Mouse (Mus musculus) forebrain, postnatal 0 days (tissue): ENCODE measurements at regions not wholly inside any gene's neighbourhood (a gene's known extent, or its start where the extent isn't known, plus 50 kb on each side); places are given as distances from the start of the nearest gene placed in this dataset.

Experiments
- ATAC-seq: fragments of 200-750 bp; cut with Nextera tagmentation; 2 replicates; pipeline ENCODE4 v1.8.0; 2017; ENCODE audit warnings: mild to moderate bottlenecking, moderate library complexity
- DNase-seq: peaks from one replicate; pipeline ENCODE4 v3.0.0-alpha.2; 2015
- H3K27ac ChIP-seq: fragments of 300-500 bp; sonication (generic); 2 replicates; pipeline ENCODE4 v1.5.1; 2014; ENCODE audit warnings: low read depth, mild to moderate bottlenecking, antibody characterized with exemption, low read length, moderate library complexity, mixed read lengths
- H3K27me3 ChIP-seq: fragments of 300-500 bp; sonication (generic); 2 replicates; pipeline ENCODE4 v1.6.1; 2014; ENCODE audit warnings: mild to moderate bottlenecking, low read length, mixed read lengths; ENCODE audit not compliant: insufficient read depth
- H3K36me3 ChIP-seq: fragments of 300-500 bp; sonication (generic); 2 replicates; pipeline ENCODE4 v1.6.1; 2014; ENCODE audit warnings: mild to moderate bottlenecking, moderate library complexity; ENCODE audit not compliant: insufficient read depth
- H3K4me1 ChIP-seq: fragments of 300-500 bp; sonication (generic); 2 replicates; pipeline ENCODE4 v1.6.1; 2014; ENCODE audit warnings: antibody characterized with exemption; ENCODE audit not compliant: insufficient read depth
- H3K4me2 ChIP-seq: fragments of 300-500 bp; sonication (generic); 2 replicates; pipeline ENCODE4 v1.6.1; 2014; ENCODE audit warnings: low read depth, mild to moderate bottlenecking, moderate library complexity
- H3K4me3 ChIP-seq: fragments of 300-500 bp; sonication (generic); 2 replicates; pipeline ENCODE4 v1.5.1; 2014; ENCODE audit warnings: low read depth, low read length, mixed read lengths
- H3K9ac ChIP-seq: fragments of 300-500 bp; sonication (generic); 2 replicates; pipeline ENCODE4 v1.6.1; 2014; ENCODE audit warnings: mild to moderate bottlenecking
- H3K9me3 ChIP-seq: fragments of 300-500 bp; sonication (generic); 2 replicates; pipeline ENCODE4 v1.6.1; 2016; ENCODE audit warnings: low read length
- CTCF ChIP-seq: sonication (generic); IDR thresholded peaks from 2 replicates; pipeline ENCODE4 v1.5.1; 2016; ENCODE audit warnings: antibody characterized with exemption, control low read depth, low read depth
- WGBS: fragments of 180-500 bp; shearing (Covaris S2); extraction: QIAGEN DNeasy Blood & Tissue Kit; methylation state at CpG from one replicate; pipeline ENCODE4 v1.1.7; 2014; 5-methylcytosine and 5-hydroxymethylcytosine counted together

DNA sequence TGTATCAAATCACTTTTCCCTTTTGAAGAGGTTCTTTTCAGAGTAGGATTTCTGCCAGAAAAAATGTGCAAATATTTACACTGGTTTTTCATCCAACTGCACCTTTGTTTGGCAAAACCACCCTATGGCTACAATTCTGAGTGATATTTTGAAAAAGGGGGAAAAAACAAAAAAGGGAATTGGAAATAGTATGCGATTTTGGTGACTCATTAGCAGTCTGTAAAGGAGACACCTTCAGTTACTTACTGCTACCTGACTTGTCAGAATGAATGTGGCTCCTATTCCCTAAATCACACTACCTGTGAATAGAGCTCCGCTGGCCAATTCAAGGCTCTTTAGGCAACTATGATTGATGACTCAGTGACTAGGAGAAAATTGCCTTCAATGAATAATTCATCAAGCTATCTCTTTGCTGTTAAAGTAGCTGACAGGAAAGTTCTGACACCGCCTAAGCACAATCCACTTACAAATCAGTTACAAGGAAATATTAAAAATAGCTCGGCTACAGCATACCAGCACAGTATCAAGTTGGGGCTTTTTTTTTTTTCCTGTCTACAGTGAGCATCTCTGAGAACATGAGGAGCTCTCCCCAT, 560.8 kb downstream of the Gm43517 start:
- 20% methylated on average over 4 of the region's 4 CpGs for WGBS
- Histone ChIP-seq H3K4me2 (peak overlapping the region; percentile 9; the same call in 1 of the 2 replicates), H3K4me3 (no peak overlapping the region), H3K36me3 (no peaks in the 10 kb centered on the region), H3K9me3 (no peaks in the 10 kb centered on the region), H3K27ac (peak overlapping the region; percentile 73), H3K27me3 (no peaks in the 10 kb centered on the region), H3K4me1 (peaks cover 12% of the 10 kb centered on the region), H3K9ac (peak overlapping the region; percentile 6; the same call in 1 of the 2 replicates)
- ATAC-seq (peak; percentile 88), DNase-seq (peak; percentile 80)
- TF ChIP-seq CTCF = no peak

DNA sequence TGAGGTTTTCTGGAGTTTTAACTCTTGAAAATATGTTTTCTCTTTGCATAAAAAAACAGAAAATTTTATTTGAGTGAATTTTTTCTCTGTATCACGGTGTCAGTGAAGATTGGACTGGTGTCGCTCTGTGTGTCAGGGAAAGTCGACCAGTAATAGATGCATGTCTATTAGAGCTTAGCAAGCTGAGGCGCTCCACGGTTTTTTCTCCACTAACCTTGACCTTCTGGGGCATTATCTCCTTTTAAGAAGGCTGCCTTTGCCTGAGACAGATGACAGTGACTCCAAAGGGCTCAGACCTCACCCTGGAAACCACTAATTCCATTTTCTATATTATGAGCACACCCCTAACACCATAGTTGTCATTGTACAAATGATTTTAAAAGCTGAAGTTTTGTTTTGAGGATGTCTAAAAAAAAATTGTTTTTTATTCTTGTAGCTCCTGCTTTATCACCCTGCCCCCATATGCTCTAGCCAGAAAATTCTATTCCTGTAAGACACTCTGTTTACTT, 561.8 kb downstream of the Gm43517 start:
- Histone ChIP-seq H3K9ac (peak overlapping the region; percentile 41), H3K4me2 (0 out of 2 replicates have a peak overlapping the region, but pooled peaks have one; percentile 24), H3K9me3 (no peaks in the 10 kb centered on the region), H3K4me3 (no peak overlapping the region), H3K27ac (peak overlapping the region; percentile 80), H3K4me1 (peaks cover 12% of the 10 kb centered on the region), H3K27me3 (no peaks in the 10 kb centered on the region), H3K36me3 (no peaks in the 10 kb centered on the region)
- ATAC-seq = no peak
- peak; percentile 53 for DNase-seq
- 38% methylated on average over 5 of the region's 5 CpGs for WGBS
- no peak for TF ChIP-seq CTCF

DNA sequence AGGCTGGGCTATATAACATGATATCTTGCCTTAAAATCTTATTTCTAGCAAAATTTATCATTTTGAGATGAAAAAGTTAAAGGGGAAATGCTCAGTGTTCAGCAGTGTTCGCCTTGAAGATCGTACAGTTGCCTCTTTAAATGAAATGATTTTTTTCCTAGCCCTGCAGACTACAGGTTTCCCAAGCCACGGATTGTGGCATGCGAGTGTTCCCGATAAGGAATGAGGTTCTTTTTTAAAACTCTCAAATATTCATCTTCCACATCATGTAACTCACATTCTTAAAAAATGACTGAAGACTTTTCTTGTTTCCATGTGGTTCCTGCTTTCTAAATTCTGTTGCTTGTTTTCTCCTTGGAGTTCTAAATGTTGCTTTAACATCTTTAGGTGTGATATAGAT, 566.0 kb downstream of the Gm43517 start:
- ATAC-seq (peak; percentile 40), DNase-seq (peak; percentile 64)
- Histone ChIP-seq H3K9me3 (no peaks in the 10 kb centered on the region), H3K9ac (peak overlapping the region; percentile 18; the same call in 1 of the 2 replicates), H3K4me2 (peak overlapping the region; percentile 8; the same call in 1 of the 2 replicates), H3K27me3 (no peaks in the 10 kb centered on the region), H3K4me1 (peaks cover 7% of the 10 kb centered on the region; the same call in 1 of the 2 replicates), H3K4me3 (no peak overlapping the region), H3K36me3 (no peaks in the 10 kb centered on the region), H3K27ac (peak overlapping the region; percentile 71)
- no peak for TF ChIP-seq CTCF
- 59% methylated on average over 5 of the region's 5 CpGs for WGBS

DNA sequence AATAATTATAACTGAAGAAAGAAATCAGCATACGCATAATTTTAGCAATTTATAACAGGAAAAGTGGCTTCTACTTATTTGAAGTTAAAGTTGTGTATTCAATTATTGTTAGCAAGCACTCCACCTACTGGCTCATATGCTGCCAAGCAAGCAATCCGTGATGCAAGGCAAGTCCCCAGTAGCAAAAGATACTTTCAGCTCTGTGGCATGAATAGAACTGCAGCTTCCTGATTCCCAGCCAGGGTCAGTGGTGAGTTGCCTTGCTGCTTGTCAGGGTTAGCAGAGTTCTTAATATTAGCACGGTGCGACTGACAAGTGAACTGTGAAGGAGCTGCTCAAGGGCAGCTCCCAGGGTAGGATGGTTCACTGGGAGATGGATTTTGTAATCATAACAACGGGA, 566.8 kb downstream of the Gm43517 start:
- no peaks in the 10 kb centered on the region for H3K36me3 ChIP-seq
- no peak overlapping the region for H3K4me2 ChIP-seq
- no peak overlapping the region for H3K4me3 ChIP-seq
- H3K27me3 ChIP-seq = no peaks in the 10 kb centered on the region
- no peaks in the 10 kb centered on the region for H3K9me3 ChIP-seq
- ATAC-seq (peak; percentile 75), DNase-seq (peak; percentile 86)
- peak overlapping the region; percentile 47; the same call in 1 of the 2 replicates for H3K27ac ChIP-seq
- H3K4me1 ChIP-seq = peaks cover 3% of the 10 kb centered on the region; the same call in 1 of the 2 replicates
- H3K9ac ChIP-seq = no peak overlapping the region
- 29% methylated on average over 5 of the region's 5 CpGs for WGBS
- peak; percentile 79 for TF ChIP-seq CTCF

DNA sequence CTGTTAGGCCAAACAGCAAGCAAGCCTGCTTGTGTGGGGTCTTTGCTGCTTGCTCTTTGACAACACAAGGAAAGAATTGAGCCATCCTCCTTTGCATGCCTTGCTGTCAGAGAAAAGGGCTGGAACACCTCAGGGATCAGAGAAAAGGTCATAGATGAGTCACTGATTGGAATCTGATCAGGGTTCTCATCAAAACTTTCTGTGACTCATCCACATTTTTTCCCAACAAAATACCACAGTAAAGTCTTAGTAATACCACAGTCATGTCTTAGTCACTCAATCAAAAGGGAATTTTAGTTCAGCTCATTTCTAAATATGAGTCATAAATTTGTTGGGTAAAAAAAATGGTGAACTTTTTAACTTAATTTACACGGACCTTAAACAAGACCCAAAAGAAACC, 583.1 kb downstream of the Gm43517 start:
- ATAC-seq = no peak
- Histone ChIP-seq H3K4me3 (no peak overlapping the region), H3K9ac (no peak overlapping the region), H3K4me2 (no peak overlapping the region), H3K4me1 (peaks cover 4% of the 10 kb centered on the region), H3K27me3 (no peaks in the 10 kb centered on the region), H3K9me3 (no peaks in the 10 kb centered on the region), H3K36me3 (no peaks in the 10 kb centered on the region), H3K27ac (no peak overlapping the region)
- WGBS = 75% methylated on average over 1 of the region's 1 CpGs
- no peak for DNase-seq
- no peak for TF ChIP-seq CTCF

DNA sequence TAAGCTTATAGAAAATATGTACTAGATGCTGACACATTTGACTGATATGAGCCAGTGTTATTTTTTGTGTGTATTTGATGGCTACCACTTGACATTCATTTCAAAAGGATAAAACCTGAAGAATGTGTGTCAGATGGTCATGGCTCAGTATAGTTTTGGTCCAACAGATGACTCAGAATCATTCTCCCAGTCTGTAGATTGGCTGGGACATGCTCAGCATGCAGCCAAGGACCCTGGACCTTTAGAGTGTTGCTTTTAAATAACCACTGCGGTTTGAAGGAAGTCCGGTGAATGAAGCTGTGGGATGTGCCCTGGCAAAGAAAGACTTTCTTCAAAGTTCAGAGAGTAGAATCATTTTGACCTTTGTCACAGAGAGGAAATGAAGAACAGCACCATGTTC, 584.6 kb downstream of the Gm43517 start:
- no peak overlapping the region for H3K9ac ChIP-seq

DNA sequence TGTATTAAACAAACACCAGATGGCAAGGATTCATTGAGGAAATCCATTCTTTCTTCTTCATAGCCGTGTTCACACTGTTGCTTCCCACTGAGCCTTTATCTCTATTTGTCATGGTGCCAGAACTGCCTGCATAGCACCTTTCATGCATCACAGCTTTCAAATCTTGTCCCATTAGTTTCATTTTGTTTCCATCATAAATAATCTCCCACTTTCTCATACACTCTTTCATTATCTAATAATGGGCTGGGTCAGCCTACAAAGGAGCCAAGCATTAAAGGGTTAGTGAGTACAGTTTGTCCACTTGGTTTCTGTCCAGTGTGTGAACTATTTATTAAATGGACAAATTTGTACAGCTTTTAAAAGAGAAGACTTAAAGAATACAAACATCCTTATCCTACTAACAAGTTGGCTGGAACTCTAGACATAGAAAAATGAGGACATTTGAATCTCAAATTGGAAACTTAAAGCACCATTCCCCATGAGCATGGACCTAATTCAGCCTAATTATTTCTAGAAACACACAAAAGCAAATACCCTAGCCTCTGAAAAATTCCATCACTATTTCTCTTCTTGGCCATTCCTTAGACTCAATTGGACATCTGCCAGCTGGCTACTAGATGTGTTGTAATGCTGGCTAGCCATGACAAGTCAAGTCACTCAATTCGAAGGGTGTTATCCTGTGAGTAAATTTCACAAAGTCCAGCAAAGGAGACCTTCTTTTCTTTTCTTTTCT, 589.8 kb downstream of the Gm43517 start:
- Histone ChIP-seq H3K4me1 (no peaks in the 10 kb centered on the region), H3K4me3 (no peak overlapping the region), H3K9me3 (no peaks in the 10 kb centered on the region), H3K36me3 (no peaks in the 10 kb centered on the region), H3K4me2 (no peak overlapping the region), H3K27me3 (no peaks in the 10 kb centered on the region), H3K27ac (no peak overlapping the region), H3K9ac (no peak overlapping the region)
- TF ChIP-seq CTCF = no peak
- 10% methylated on average over 2 of the region's 2 CpGs for WGBS
- no peak for ATAC-seq
- peak; percentile 42 for DNase-seq

More for the DNA sequence above, 584.6 kb downstream of the Gm43517 start:
- no peak overlapping the region for H3K27ac ChIP-seq
- WGBS = 27% methylated on average over 2 of the region's 2 CpGs
- H3K4me2 ChIP-seq = no peak overlapping the region
- H3K4me1 ChIP-seq = peaks cover 3% of the 10 kb centered on the region
- DNase-seq (no peak), ATAC-seq (no peak)
- TF ChIP-seq CTCF = no peak
- H3K9me3 ChIP-seq = no peaks in the 10 kb centered on the region
- no peak overlapping the region for H3K4me3 ChIP-seq
- no peaks in the 10 kb centered on the region for H3K36me3 ChIP-seq
- H3K27me3 ChIP-seq = no peaks in the 10 kb centered on the region
